Mouse (Mus musculus): Measurements from ENCODE around the gene Mul1. TPM values are rescaled to one million over a fixed set of nuclear protein-coding genes. Genes with fewer than 3 reads are reported as not detected.

Mul1 gene
- polyA plus RNA-seq, 1 experiment from 2014 or later, result 20.2 TPM

DNA sequence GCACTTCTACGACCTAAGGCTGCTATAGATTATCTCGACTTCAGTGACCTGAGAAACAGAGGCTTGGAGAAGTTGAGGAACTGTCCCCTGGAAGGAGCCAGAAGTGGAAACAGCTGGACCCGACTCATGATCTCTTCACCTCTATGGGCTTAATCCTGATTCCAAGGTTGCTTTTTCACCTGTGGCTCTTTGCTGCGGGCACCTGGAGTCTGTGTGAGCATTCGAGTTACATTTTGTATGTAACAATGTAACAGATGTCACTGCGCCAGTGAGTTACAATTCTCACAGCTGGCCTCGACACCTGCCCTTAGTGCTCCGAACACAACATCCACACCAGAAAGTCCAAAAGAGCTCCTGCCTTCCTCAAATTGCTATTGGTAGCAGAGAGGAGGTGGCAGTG is 31.0 kb downstream of the Mul1 start:
- Histone ChIP-seq H3K9me3 (ENCODE audit: control insufficient read depth, low read length) (no peaks in the 10 kb centered on the region), H3K4me3 (replicated peaks; ENCODE audit: low read length) (no peak overlapping the region), H3K9ac (replicated peaks; ENCODE audit: low read depth, low read length) (no peak overlapping the region), H3K4me1 (replicated peaks; ENCODE audit: control insufficient read depth, insufficient read depth, low read length) (peaks cover 35% of the 10 kb centered on the region), H3K27ac (ENCODE audit: low read length) (0 out of 2 replicates have a peak overlapping the region, but pooled peaks have one; percentile 18), H3K4me2 (ENCODE audit: low read length) (no peak overlapping the region), H3K36me3 (ENCODE audit: control insufficient read depth, insufficient read depth) (no peaks in the 10 kb centered on the region), H3K27me3 (replicated peaks; ENCODE audit: control insufficient read depth, insufficient read depth, low read length) (no peaks in the 10 kb centered on the region)
- WGBS, result 42% methylated on average over 8 of the region's 8 CpGs
- ATAC-seq, result no peak

DNA sequence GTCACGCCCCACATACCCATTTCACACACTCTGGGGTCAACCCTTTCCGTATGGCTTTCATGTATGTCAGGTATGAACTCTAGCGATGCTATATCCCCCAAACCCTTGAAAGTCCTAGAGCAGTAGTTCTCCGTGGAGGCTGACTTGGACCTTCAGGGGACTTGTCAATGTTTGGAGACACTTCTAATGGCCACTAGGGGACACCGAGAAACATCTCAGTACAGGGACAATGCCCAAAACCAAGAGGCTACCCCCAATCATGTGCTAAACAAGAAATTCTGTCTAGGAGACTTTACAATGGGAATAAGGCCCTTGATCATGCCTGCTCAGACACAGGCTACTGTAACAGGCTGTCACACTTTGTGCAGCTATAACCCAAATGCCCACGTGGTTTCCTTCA is 32.2 kb downstream of the Mul1 start:
- H3K27me3 ChIP-seq (replicated peaks; ENCODE audit: control insufficient read depth, insufficient read depth, low read length), result no peaks in the 10 kb centered on the region
- ATAC-seq, result no peak
- H3K4me3 ChIP-seq (replicated peaks; ENCODE audit: low read length), result no peak overlapping the region
- no peak overlapping the region for H3K27ac ChIP-seq (ENCODE audit: low read length)
- no peaks in the 10 kb centered on the region for H3K9me3 ChIP-seq (ENCODE audit: control insufficient read depth, low read length)
- H3K4me1 ChIP-seq (replicated peaks; ENCODE audit: control insufficient read depth, insufficient read depth, low read length), result peaks cover 40% of the 10 kb centered on the region
- H3K9ac ChIP-seq (replicated peaks; ENCODE audit: low read depth, low read length), result no peak overlapping the region
- no peak overlapping the region for H3K4me2 ChIP-seq (ENCODE audit: low read length)
- H3K36me3 ChIP-seq (ENCODE audit: control insufficient read depth, insufficient read depth), result no peaks in the 10 kb centered on the region
- 74% methylated on average over 6 of the region's 6 CpGs for WGBS

DNA sequence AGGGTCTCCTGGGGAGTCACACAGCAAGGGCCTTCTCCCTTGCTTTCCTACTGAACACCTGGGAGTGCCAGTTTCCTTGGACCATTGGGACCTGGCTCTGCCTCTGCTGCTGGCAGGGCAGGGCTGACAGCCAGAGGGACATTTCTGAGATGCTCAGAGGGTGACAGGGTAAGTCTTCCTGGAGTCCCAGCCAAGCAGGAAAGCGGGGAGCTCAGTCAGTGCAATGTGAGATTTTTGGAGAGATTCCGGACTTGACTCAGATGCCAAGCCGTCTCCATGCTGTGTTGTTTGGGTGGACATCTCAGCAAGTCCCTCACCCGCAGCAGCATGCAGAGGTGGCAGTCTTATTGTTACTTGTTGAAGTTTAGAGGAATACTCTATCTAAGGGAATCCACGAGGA is 33.0 kb downstream of the Mul1 start:
- Histone ChIP-seq H3K9me3 (ENCODE audit: control insufficient read depth, low read length) (no peaks in the 10 kb centered on the region), H3K9ac (replicated peaks; ENCODE audit: low read depth, low read length) (no peak overlapping the region), H3K27me3 (replicated peaks; ENCODE audit: control insufficient read depth, insufficient read depth, low read length) (no peaks in the 10 kb centered on the region), H3K27ac (ENCODE audit: low read length) (no peak overlapping the region), H3K36me3 (ENCODE audit: control insufficient read depth, insufficient read depth) (no peaks in the 10 kb centered on the region), H3K4me3 (replicated peaks; ENCODE audit: low read length) (no peak overlapping the region), H3K4me1 (replicated peaks; ENCODE audit: control insufficient read depth, insufficient read depth, low read length) (peaks cover 40% of the 10 kb centered on the region), H3K4me2 (ENCODE audit: low read length) (no peak overlapping the region)
- ATAC-seq, result no peak
- 88% methylated on average over 5 of the region's 5 CpGs for WGBS

DNA sequence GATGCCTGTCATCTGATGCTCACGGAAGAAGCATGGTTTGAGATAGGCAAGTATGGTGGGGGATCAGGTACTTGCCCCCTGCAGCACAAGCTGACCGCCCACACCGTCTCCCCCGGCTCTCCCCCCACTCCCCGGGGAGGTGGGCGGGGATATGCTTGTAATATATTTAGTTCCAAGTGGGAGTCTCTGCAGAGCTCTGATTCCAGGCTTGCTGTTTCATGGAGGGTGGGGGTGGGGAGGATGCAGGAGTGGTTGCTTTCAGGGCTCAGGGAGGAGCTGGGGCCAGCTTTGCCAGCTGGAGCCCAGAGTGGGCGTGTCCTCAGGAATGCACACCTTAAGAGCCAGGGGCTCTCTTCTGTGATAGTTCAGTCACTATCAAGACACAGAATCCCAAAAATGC is 34.6 kb downstream of the Mul1 start:
- H3K9ac ChIP-seq (replicated peaks; ENCODE audit: low read depth, low read length), result no peak overlapping the region
- H3K4me2 ChIP-seq (ENCODE audit: low read length), result no peak overlapping the region; the same call in 1 of the 2 replicates
- no peak overlapping the region for H3K4me3 ChIP-seq (replicated peaks; ENCODE audit: low read length)
- ATAC-seq, result no peak
- H3K4me1 ChIP-seq (replicated peaks; ENCODE audit: control insufficient read depth, insufficient read depth, low read length), result peaks cover 25% of the 10 kb centered on the region
- H3K36me3 ChIP-seq (ENCODE audit: control insufficient read depth, insufficient read depth), result no peaks in the 10 kb centered on the region
- no peaks in the 10 kb centered on the region for H3K27me3 ChIP-seq (replicated peaks; ENCODE audit: control insufficient read depth, insufficient read depth, low read length)
- H3K9me3 ChIP-seq (ENCODE audit: control insufficient read depth, low read length), result no peaks in the 10 kb centered on the region
- H3K27ac ChIP-seq (ENCODE audit: low read length), result no peak overlapping the region
- WGBS, result 24% methylated on average over 7 of the region's 7 CpGs

DNA sequence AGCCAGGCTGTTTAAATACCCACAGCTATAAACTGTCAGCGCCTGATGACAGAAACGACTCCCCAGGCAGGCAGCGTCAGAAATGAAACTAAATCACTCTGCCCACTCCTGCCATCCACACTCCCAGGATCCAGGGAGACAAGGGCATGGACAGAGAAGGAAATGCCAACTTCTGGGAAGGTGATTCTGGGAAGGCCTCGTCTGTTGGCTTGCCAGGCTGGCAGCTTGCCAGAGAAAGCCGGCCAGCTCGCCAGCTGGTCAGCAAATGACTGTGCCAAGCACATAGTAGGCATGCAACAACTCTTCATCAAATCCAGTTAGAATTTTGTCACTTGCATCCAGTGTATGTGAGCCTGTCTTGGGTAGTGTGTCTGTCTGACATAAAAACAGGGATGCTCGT is 36.8 kb downstream of the Mul1 start:
- ATAC-seq, result no peak
- H3K36me3 ChIP-seq (ENCODE audit: control insufficient read depth, insufficient read depth), result no peaks in the 10 kb centered on the region
- 53% methylated on average over 7 of the region's 7 CpGs for WGBS
- H3K4me2 ChIP-seq (ENCODE audit: low read length), result no peak overlapping the region
- H3K9ac ChIP-seq (replicated peaks; ENCODE audit: low read depth, low read length), result no peak overlapping the region
- no peak overlapping the region for H3K27ac ChIP-seq (ENCODE audit: low read length)
- H3K27me3 ChIP-seq (replicated peaks; ENCODE audit: control insufficient read depth, insufficient read depth, low read length), result no peaks in the 10 kb centered on the region
- H3K4me3 ChIP-seq (replicated peaks; ENCODE audit: low read length), result no peak overlapping the region
- no peaks in the 10 kb centered on the region for H3K9me3 ChIP-seq (ENCODE audit: control insufficient read depth, low read length)
- H3K4me1 ChIP-seq (replicated peaks; ENCODE audit: control insufficient read depth, insufficient read depth, low read length), result peaks cover 11% of the 10 kb centered on the region

DNA sequence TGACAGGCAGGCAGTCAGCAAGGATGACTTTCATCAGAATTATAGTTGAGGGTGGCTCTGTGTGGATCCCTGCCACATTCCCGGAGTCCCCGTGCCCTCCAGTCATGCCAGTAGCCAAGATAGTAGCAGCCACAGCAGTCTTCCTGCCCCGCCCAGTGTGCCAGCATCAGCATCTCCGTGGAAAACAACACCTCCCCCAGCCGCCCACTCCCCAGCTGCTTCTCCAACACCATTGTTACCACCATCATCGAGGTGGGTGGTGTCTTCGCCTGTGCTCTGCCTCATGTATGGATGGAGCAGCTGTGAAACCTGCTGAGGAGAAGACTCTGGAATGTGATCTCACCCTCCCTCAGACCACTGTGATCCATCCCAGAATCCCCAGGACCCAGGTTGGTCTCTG is 45.1 kb downstream of the Mul1 start:
- Histone ChIP-seq H3K4me3 (replicated peaks; ENCODE audit: low read length) (no peak overlapping the region), H3K27me3 (replicated peaks; ENCODE audit: control insufficient read depth, insufficient read depth, low read length) (no peaks in the 10 kb centered on the region), H3K4me2 (ENCODE audit: low read length) (no peak overlapping the region), H3K4me1 (replicated peaks; ENCODE audit: control insufficient read depth, insufficient read depth, low read length) (no peaks in the 10 kb centered on the region), H3K9me3 (ENCODE audit: control insufficient read depth, low read length) (no peaks in the 10 kb centered on the region), H3K27ac (ENCODE audit: low read length) (no peak overlapping the region), H3K9ac (replicated peaks; ENCODE audit: low read depth, low read length) (no peak overlapping the region), H3K36me3 (ENCODE audit: control insufficient read depth, insufficient read depth) (no peaks in the 10 kb centered on the region)
- 85% methylated on average over 7 of the region's 7 CpGs for WGBS
- ATAC-seq, result no peak

DNA sequence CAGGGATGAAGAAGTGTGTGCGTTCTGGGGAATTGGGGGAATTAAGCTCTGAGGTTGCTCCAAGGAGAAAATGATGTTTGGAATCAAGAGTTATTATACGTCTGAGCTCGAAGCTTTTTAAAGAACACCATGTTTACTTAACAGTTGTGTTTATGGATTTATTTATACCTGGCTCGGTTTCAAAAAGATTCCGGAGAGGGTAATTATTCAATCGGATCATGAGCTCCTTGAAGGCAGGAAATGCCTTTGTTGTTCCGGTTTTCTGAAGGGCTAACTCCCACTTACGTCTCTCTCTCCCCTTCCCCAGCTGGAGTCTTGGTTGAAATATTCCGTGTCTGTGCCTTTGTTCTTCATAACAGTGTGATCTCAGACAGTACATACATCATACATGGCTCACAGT is 46.5 kb downstream of the Mul1 start:
- H3K27me3 ChIP-seq (replicated peaks; ENCODE audit: control insufficient read depth, insufficient read depth, low read length), result no peaks in the 10 kb centered on the region
- H3K9ac ChIP-seq (replicated peaks; ENCODE audit: low read depth, low read length), result no peak overlapping the region
- no peak overlapping the region for H3K4me3 ChIP-seq (replicated peaks; ENCODE audit: low read length)
- H3K4me2 ChIP-seq (ENCODE audit: low read length), result no peak overlapping the region
- no peak for ATAC-seq
- WGBS, result 54% methylated on average over 9 of the region's 9 CpGs
- H3K9me3 ChIP-seq (ENCODE audit: control insufficient read depth, low read length), result no peaks in the 10 kb centered on the region
- no peak overlapping the region for H3K27ac ChIP-seq (ENCODE audit: low read length)
- H3K36me3 ChIP-seq (ENCODE audit: control insufficient read depth, insufficient read depth), result no peaks in the 10 kb centered on the region
- no peaks in the 10 kb centered on the region for H3K4me1 ChIP-seq (replicated peaks; ENCODE audit: control insufficient read depth, insufficient read depth, low read length)

DNA sequence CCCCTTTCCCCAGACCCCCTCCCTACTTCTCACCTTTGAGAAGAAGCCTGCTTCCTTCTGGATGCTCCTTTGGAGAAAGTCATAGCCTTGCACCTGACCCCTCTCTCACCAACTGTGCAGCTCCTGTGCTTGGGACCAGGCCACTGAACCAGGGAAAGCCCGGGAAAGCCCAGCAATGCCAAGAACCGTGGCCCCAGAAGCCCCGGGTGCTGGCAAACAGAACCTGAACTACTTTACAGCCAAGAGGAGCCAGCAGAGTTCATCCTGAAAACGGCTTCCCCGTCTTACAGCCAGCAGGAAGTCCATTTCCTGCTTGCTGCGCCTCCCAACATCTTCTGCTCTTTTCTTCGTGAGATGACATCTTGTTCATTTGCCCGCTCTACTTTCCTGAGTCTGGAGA is 48.2 kb downstream of the Mul1 start:
- Histone ChIP-seq H3K36me3 (ENCODE audit: control insufficient read depth, insufficient read depth) (no peaks in the 10 kb centered on the region), H3K4me3 (replicated peaks; ENCODE audit: low read length) (no peak overlapping the region), H3K4me1 (replicated peaks; ENCODE audit: control insufficient read depth, insufficient read depth, low read length) (no peaks in the 10 kb centered on the region), H3K27me3 (replicated peaks; ENCODE audit: control insufficient read depth, insufficient read depth, low read length) (no peaks in the 10 kb centered on the region), H3K9me3 (ENCODE audit: control insufficient read depth, low read length) (no peaks in the 10 kb centered on the region), H3K4me2 (ENCODE audit: low read length) (no peak overlapping the region), H3K9ac (replicated peaks; ENCODE audit: low read depth, low read length) (no peak overlapping the region), H3K27ac (ENCODE audit: low read length) (no peak overlapping the region)
- ATAC-seq, result no peak
- WGBS, result 85% methylated on average over 8 of the region's 8 CpGs

DNA sequence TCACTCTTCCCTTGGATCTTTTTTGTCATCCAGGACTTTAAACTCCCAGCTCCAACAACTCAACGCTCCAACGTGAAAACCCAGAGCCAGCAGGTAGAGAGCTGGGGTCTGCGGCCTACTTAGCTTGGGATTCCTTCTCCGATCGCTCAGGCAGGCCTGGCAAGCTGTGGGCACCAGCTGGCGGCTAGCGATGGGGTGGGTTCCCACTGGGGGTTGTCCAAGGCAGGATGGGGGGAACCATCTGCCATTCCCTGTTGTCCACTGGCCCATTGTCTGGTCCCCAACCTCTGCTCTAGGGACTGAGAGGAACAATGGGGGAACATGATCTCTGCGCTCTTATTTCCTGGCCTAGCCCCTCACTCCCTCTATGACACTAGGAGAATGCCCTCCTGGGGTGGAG is 53.8 kb downstream of the Mul1 start:
- no peak overlapping the region for H3K4me2 ChIP-seq (ENCODE audit: low read length)
- H3K9me3 ChIP-seq (ENCODE audit: control insufficient read depth, low read length), result no peaks in the 10 kb centered on the region
- H3K36me3 ChIP-seq (ENCODE audit: control insufficient read depth, insufficient read depth), result no peaks in the 10 kb centered on the region
- H3K27ac ChIP-seq (ENCODE audit: low read length), result no peak overlapping the region; the same call in 1 of the 2 replicates
- H3K27me3 ChIP-seq (replicated peaks; ENCODE audit: control insufficient read depth, insufficient read depth, low read length), result no peaks in the 10 kb centered on the region
- H3K4me3 ChIP-seq (replicated peaks; ENCODE audit: low read length), result no peak overlapping the region
- peaks cover 16% of the 10 kb centered on the region for H3K4me1 ChIP-seq (replicated peaks; ENCODE audit: control insufficient read depth, insufficient read depth, low read length)
- H3K9ac ChIP-seq (replicated peaks; ENCODE audit: low read depth, low read length), result no peak overlapping the region
- WGBS, result 34% methylated on average over 8 of the region's 8 CpGs
- ATAC-seq, result no peak

DNA sequence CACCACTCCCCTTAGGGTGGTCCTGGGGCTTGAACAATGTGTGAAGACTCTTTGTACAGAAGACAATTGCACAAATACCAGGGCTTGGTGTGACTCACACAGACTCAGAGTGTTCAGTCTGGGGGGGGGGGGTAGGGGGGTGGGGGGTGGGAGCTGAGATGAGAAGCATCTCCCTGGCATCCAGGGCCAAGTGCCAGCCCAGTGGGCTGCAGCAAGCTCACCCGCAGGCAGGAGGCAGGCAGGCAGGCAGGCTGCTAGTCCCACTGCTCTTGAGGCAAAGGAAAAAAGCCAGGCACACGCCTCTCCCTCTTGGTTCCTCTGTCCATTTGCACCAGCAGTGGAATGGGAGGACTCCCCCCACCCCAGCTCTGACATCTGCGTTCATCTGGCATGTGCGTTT is 56.6 kb downstream of the Mul1 start:
- H3K4me2 ChIP-seq (ENCODE audit: low read length), result no peak overlapping the region
- H3K27me3 ChIP-seq (replicated peaks; ENCODE audit: control insufficient read depth, insufficient read depth, low read length), result no peaks in the 10 kb centered on the region
- no peak overlapping the region for H3K27ac ChIP-seq (ENCODE audit: low read length)
- H3K4me1 ChIP-seq (replicated peaks; ENCODE audit: control insufficient read depth, insufficient read depth, low read length), result peaks cover 44% of the 10 kb centered on the region
- H3K9me3 ChIP-seq (ENCODE audit: control insufficient read depth, low read length), result no peaks in the 10 kb centered on the region
- H3K36me3 ChIP-seq (ENCODE audit: control insufficient read depth, insufficient read depth), result no peaks in the 10 kb centered on the region
- no peak overlapping the region for H3K4me3 ChIP-seq (replicated peaks; ENCODE audit: low read length)
- 61% methylated on average over 4 of the region's 4 CpGs for WGBS
- no peak overlapping the region for H3K9ac ChIP-seq (replicated peaks; ENCODE audit: low read depth, low read length)
- no peak for ATAC-seq
